Mouse (Mus musculus): ENCODE data around the gene Zfp687. TPM values are rescaled to one million over a fixed set of nuclear protein-coding genes. Genes with fewer than 3 reads are reported as not detected.
"Not testable (repeated sequence)": the region's sequence is repeated elsewhere in the genome, so short reads cannot be mapped to it uniquely, and the experiment has no call there.

The Zfp687 gene
- total RNA-seq, 1 experiment from 2014 or later = 17.3 TPM

GRCm38 (mm10) chr3:95024551-95024950 lies 9.3 kb upstream of the Zfp687 start:
- no peak for ATAC-seq (replicated peaks; ENCODE audit: insufficient number of reproducible peaks, low FRiP score, low TSS enrichment, poor library complexity, severe bottlenecking)

- not testable (repeated sequence) for ATAC-seq (replicated peaks; ENCODE audit: insufficient number of reproducible peaks, low FRiP score, low TSS enrichment, poor library complexity, severe bottlenecking)
Observed at GRCm38 (mm10) chr3:95020956-95021355, 5.7 kb upstream of the Zfp687 start.

- no peak for ATAC-seq (replicated peaks; ENCODE audit: insufficient number of reproducible peaks, low FRiP score, low TSS enrichment, poor library complexity, severe bottlenecking)
Observed at GRCm38 (mm10) chr3:95018741-95019140, 3.5 kb upstream of the Zfp687 start.

GRCm38 (mm10) chr3:95016532-95017056 lies 1.3 kb upstream of the Zfp687 start:
- no peak for ATAC-seq (replicated peaks; ENCODE audit: insufficient number of reproducible peaks, low FRiP score, low TSS enrichment, poor library complexity, severe bottlenecking)

- ATAC-seq (replicated peaks; ENCODE audit: insufficient number of reproducible peaks, low FRiP score, low TSS enrichment, poor library complexity, severe bottlenecking) = peak; percentile 51
Observed at GRCm38 (mm10) chr3:95015891-95016531, 763 bp upstream of the Zfp687 start.

- ATAC-seq (replicated peaks; ENCODE audit: insufficient number of reproducible peaks, low FRiP score, low TSS enrichment, poor library complexity, severe bottlenecking) = no peak
Observed at GRCm38 (mm10) chr3:95014428-95015151, 658 bp downstream of the Zfp687 start.

GRCm38 (mm10) chr3:95013699-95014427 lies 1.4 kb downstream of the Zfp687 start:
- ATAC-seq (replicated peaks; ENCODE audit: insufficient number of reproducible peaks, low FRiP score, low TSS enrichment, poor library complexity, severe bottlenecking) = no peak

GRCm38 (mm10) chr3:95012982-95013381 lies 2.3 kb downstream of the Zfp687 start:
- ATAC-seq (replicated peaks; ENCODE audit: insufficient number of reproducible peaks, low FRiP score, low TSS enrichment, poor library complexity, severe bottlenecking) = no peak

- ATAC-seq (replicated peaks; ENCODE audit: insufficient number of reproducible peaks, low FRiP score, low TSS enrichment, poor library complexity, severe bottlenecking) = no peak
Observed at GRCm38 (mm10) chr3:95010396-95010795, 4.9 kb downstream of the Zfp687 start.

- ATAC-seq (replicated peaks; ENCODE audit: insufficient number of reproducible peaks, low FRiP score, low TSS enrichment, poor library complexity, severe bottlenecking) = no peak
Observed at GRCm38 (mm10) chr3:95007706-95008105, 7.5 kb downstream of the Zfp687 start.

GRCm38 (mm10) chr3:95005651-95006050 lies 9.6 kb downstream of the Zfp687 start:
- no peak for ATAC-seq (replicated peaks; ENCODE audit: insufficient number of reproducible peaks, low FRiP score, low TSS enrichment, poor library complexity, severe bottlenecking)

GRCm38 (mm10) chr3:95003273-95003672 lies 12.0 kb downstream of the Zfp687 start:
- ATAC-seq (replicated peaks; ENCODE audit: insufficient number of reproducible peaks, low FRiP score, low TSS enrichment, poor library complexity, severe bottlenecking) = no peak

- ATAC-seq (replicated peaks; ENCODE audit: insufficient number of reproducible peaks, low FRiP score, low TSS enrichment, poor library complexity, severe bottlenecking) = no peak
Observed at GRCm38 (mm10) chr3:95002569-95002968, 12.7 kb downstream of the Zfp687 start.

GRCm38 (mm10) chr3:94996946-94997345 lies 18.3 kb downstream of the Zfp687 start:
- ATAC-seq (replicated peaks; ENCODE audit: insufficient number of reproducible peaks, low FRiP score, low TSS enrichment, poor library complexity, severe bottlenecking) = peak; percentile 77

- ATAC-seq (replicated peaks; ENCODE audit: insufficient number of reproducible peaks, low FRiP score, low TSS enrichment, poor library complexity, severe bottlenecking) = no peak
Observed at GRCm38 (mm10) chr3:94989159-94989761, 26.0 kb downstream of the Zfp687 start.

- ATAC-seq (replicated peaks; ENCODE audit: insufficient number of reproducible peaks, low FRiP score, low TSS enrichment, poor library complexity, severe bottlenecking) = no peak
Observed at GRCm38 (mm10) chr3:94987578-94987977, 27.7 kb downstream of the Zfp687 start.

GRCm38 (mm10) chr3:94985513-94985912 lies 29.7 kb downstream of the Zfp687 start:
- no peak for ATAC-seq (replicated peaks; ENCODE audit: insufficient number of reproducible peaks, low FRiP score, low TSS enrichment, poor library complexity, severe bottlenecking)

GRCm38 (mm10) chr3:94984312-94984711 lies 30.9 kb downstream of the Zfp687 start:
- ATAC-seq (replicated peaks; ENCODE audit: insufficient number of reproducible peaks, low FRiP score, low TSS enrichment, poor library complexity, severe bottlenecking) = no peak

Data from monocyte, adult 5-6 weeks (primary cell).